Mouse (Mus musculus): ENCODE results near the gene Hmgcs1. TPM values are rescaled to one million over a fixed set of nuclear protein-coding genes. Genes with fewer than 3 reads are reported as not detected.
"Not testable (repeated sequence)": the region's sequence is repeated elsewhere in the genome, so short reads cannot be mapped to it uniquely, and the experiment has no call there.

Hmgcs1 gene
- total RNA-seq, 2 experiments from 2014 or later: 25.6 to 28.7 TPM

GRCm38 (mm10) chr13:119698436-119698835 is 8.3 kb downstream of the Hmgcs1 start:
- intact Hi-C loops (cut with DNase I): no loop called here
- DNase-seq: no peak

DNA sequence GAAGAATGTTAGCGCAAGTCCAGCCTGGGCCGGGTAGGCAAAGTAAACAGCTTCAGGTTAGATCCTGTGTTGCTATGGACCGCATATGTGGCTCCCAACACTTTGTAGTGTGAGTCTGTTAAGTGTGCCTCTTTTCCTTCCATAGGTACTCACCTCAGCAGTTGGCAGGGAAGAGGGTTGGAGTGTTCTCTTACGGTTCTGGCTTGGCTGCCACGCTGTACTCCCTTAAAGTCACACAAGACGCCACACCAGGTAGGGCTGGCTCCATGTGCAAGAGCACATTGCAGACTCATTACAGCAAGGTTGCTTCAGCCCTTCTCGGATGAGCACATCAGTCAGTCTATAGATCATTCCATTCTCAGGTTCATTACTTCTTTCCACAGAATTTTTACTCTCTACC is 14.1 kb downstream of the Hmgcs1 start:
- intact Hi-C loops (cut with DNase I): no loop called here
- no peak for DNase-seq

- intact Hi-C loops (cut with DNase I); DNase-seq: not testable (repeated sequence)
Observed at GRCm38 (mm10) chr13:119706278-119706880, 16.2 kb downstream of the Hmgcs1 start.

DNA sequence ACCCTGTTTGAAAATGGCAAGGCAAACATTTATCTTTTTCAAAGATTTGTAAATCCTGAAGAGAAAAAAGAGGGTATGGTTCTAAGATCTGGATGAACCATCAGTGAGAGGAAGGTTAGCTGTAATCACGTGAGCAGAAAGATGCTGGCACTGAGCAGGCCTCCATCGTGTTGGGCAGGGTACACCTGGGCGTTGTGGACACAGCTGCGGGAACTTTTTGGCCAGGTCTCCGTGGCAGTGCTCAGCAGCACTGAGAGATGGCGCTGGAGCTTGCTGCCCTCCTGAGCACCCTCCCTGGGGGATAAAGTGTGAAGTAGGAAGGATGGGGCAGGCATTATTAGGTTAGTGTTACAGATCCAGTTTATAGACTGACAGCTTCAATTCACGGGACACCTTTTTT is 16.8 kb downstream of the Hmgcs1 start:
- intact Hi-C loops (cut with DNase I): no loop called here
- no peak for DNase-seq

DNA sequence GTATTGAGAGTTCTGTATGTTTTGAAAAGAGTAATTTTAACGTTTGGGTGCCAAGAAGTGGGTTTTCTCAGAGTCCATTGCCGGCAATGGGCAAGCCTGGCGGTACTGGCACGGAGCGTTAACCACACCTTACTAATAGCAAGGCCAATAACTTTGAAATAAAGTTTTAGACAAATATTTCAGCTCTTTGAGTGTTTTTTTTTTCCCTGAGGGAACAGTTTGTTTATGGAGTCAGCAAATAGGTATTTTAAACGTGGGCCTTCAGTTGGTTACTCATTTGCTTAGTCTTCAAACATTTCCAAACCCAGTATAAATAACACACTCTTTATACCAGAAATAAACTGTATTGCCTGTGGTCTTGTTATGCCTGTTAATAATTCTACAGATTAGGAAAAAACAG is 17.7 kb downstream of the Hmgcs1 start:
- no peak for DNase-seq
- intact Hi-C loops (cut with DNase I): no loop called here

GRCm38 (mm10) chr13:119708941-119709340 is 18.8 kb downstream of the Hmgcs1 start:
- DNase-seq: no peak
- intact Hi-C loops (cut with DNase I): no loop called here

GRCm38 (mm10) chr13:119709388-119710267 is 19.4 kb downstream of the Hmgcs1 start:
- no peak for DNase-seq
- intact Hi-C loops (cut with DNase I): no loop called here

DNA sequence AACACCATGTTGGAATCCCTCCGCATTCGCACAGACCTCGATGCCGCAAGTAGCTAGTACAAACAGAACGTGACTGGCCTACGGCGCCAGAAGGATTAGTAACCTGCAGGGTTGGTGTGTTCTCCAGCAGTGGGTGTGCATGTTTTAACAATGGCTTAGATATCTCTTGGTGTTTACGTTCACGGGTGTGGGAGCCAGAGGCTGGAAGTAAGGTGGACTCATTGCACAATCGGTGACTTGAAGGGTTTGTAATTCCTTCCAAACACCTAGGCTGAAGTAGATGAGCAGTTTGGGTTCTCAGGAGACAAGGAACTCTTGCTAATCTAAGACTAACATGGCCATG is 20.1 kb downstream of the Hmgcs1 start:
- intact Hi-C loops (cut with DNase I): no loop called here
- DNase-seq: no peak

DNA sequence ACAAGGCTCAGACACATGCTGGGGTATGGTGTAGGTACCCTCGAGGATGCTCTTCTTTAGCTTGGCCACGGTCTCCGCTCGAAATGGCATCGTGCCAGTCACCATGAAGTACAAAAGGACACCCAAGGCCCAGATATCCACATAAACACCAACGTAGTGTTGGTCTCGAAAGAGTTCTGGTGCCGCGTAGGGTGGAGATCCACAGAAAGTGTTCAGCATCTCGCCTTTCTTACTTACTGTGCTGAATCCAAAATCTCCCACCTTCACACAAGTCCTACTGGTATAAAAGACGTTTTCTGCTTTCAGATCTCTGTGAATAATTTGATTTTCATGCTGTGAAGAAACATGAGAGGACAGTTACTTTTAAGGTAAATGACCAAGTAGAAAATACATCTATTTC is 22.3 kb downstream of the Hmgcs1 start:
- DNase-seq: no peak
- intact Hi-C loops (cut with DNase I): no loop called here

DNA sequence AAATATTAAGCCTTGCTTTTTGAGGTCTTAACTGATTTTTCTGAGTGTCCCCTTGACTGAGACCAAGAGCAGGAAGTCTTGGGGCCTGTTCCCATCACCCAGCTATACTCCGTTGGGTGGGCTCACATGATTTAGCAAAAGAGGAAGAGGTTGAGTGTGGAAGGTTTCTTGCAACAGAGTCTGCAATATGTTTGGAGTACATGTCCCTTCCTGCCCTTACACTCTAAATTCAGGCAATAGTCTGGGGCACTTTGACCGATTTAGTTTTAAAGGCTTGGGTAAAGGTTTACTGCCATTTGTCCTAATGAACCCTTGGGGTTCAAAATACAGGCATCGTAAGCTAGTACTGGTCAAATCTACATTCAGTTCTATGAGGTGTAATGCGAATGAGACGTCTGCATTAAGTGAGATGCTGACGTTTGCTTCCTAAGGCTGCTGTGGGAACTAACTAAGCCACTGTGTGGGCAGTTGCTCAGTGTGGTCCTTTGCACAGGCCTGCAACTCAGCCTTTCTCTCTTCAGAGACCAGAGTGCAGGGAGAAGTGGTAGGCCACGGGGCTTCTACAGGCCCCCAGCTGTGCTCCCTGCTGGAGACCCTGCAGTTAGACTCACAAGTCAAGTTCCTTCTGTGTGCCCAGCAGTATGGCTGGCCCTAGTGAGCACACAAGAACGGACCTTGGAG is 23.1 kb downstream of the Hmgcs1 start:
- intact Hi-C loops (cut with DNase I): no loop called here
- DNase-seq: no peak

DNA sequence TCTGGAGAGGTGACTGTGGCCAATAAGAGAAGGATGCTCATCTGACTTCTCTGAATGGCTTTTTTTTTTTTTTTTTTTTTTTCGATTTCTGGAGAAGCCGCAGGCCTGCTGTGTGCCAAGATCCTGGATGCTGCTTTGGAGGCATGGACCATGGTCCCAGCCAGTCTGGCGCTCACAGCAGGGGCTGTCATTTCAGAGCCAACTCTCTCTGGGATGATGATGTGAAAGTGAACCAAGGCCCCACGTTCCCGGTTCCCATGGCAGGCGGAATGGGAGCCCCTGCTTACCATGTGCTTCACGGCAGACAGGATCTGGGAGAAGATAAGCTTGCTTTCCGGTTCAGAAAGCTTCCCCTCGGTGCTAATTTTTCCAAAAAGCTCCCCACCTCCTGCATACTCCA is 23.6 kb downstream of the Hmgcs1 start:
- intact Hi-C loops (cut with DNase I): no loop called here
- no peak for DNase-seq

DNA sequence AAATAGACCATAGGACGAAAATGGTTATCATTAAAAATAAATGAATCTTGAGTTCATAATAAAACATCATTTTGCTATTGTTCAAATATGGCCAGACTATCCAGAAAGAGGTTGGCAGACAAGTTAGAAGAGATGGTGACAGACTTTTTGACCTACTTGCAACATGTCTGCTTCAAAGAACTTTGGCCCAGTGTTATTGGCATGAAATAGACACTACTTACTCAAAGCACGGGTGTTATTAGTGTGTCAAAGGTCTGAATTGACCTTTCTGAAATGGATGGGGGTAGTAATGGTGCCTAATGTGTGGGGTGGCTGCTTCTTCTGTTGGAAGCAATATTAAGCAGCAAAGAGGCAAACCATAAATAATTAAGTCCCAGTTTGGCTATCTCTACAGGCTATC is 25.9 kb downstream of the Hmgcs1 start:
- intact Hi-C loops (cut with DNase I): no loop called here

DNA sequence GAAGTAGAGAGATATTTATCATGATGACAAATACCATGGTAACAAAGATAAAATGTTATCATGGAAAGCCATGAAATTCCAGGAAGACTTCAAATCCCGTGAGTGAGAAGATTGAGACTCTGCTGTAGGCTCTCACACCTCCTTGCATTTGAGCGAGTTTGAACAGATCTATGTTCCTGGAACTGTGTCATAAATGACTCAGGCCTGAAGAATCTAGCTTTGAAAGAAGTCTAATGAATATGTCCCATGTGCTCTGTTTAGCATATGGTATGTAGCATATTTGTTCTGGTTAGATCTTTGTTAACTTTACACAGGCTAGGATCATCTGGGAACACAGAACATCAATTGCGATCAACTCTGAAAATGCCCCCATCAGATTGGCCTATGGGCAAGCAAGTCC is 32.3 kb downstream of the Hmgcs1 start:
- intact Hi-C loops (cut with DNase I): no loop called here
- DNase-seq: no peak

More for the DNA sequence above, 25.9 kb downstream of the Hmgcs1 start:
- DNase-seq: no peak

- no peak for DNase-seq
- intact Hi-C loops (cut with DNase I): no loop called here
Observed at GRCm38 (mm10) chr13:119723368-119723767, 33.2 kb downstream of the Hmgcs1 start.

GRCm38 (mm10) chr13:119724541-119724940 is 34.4 kb downstream of the Hmgcs1 start:
- intact Hi-C loops (cut with DNase I): no loop called here
- DNase-seq: no peak

DNA sequence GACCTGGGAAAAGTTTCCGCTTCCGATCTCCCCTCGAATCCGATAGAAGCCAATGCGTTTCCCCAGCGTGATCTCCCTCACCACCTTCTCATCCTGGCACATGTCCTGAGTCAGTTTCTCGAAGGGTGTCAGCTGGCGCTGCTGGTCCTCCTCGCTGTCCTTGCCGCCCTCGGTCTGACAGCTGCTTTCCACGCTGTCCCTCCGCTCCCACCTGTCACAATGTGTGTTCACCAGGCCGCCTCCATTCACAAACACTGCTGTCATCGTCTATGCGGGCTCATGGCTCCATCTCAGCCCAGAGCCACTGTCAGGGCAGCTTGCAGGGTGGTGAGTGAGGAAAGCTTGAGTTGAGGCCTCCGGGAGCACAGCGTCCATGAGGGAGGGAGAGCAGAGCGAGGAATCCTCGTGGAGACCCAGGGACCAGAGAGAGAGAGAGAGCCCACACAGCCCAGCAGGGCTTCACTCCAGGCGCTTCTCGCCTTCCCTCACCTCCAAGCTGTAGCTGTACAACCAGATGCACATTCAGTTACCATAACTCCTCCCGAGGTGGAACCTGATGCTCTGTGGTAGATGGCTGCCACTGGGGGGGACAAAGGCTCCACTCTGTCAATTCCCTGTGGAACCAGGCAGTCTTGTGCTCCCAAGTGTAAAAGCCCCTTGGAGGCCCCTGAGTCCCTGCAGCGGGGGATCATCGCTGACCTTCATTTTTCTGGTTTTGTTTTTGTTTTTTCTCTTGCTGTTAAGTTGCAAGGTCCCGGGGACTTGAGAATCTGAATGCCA is 37.6 kb downstream of the Hmgcs1 start:
- DNase-seq: no peak
- intact Hi-C loops (cut with DNase I): no loop called here

DNA sequence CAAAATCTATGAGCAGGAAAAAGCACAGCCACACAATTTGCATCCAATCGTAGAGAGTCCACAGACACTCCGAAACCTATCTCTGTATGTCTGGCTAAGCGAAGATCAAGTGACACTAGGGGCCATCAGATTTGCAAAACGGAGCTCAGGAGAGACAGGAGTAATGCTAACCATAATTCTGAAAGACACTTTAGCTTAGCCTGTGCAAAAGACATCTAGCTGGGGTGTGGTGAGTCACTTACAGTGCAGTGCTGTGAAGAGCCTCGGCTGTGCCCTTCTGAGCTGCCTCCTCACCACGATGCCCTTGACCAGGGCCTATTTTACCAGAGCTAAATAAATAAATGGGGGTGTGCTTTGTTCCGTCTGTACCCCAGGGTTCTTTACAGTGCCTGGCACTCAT is 39.2 kb downstream of the Hmgcs1 start:
- intact Hi-C loops (cut with DNase I): no loop called here
- DNase-seq: no peak

- intact Hi-C loops (cut with DNase I): no loop called here
- DNase-seq: no peak
Observed at GRCm38 (mm10) chr13:119731448-119731847, 41.3 kb downstream of the Hmgcs1 start.

GRCm38 (mm10) chr13:119741390-119742237 is 51.4 kb downstream of the Hmgcs1 start:
- DNase-seq: no peak
- intact Hi-C loops (cut with DNase I): no loop called here
